Mouse (Mus musculus) G1E (cell line): ENCODE results near the gene Ms4a4a. TPM values are rescaled to one million over a fixed set of nuclear protein-coding genes. Genes with fewer than 3 reads are reported as not detected.

ENCODE experiments used
- ATAC-seq: 2 replicates; pipeline ENCODE4 v1.8.0; 2016; ENCODE audit warnings: mild to moderate bottlenecking; ENCODE audit not compliant: insufficient number of reproducible peaks, poor library complexity, low FRiP score, severe bottlenecking; ENCODE audit errors: extremely low read depth
- DNase-seq: peaks from one replicate; pipeline ENCODE4 v3.0.0; 2012; ENCODE audit warnings: low spot score
- H3K27me3 ChIP-seq: 2 replicates; pipeline ENCODE4 v1.6.1; 2012; ENCODE audit warnings: mild to moderate bottlenecking, low read length, inconsistent platforms; ENCODE audit not compliant: insufficient read depth
- H3K36me3 ChIP-seq: replicated peaks from 2 replicates; pipeline ENCODE3; 2012; ENCODE audit warnings: mild to moderate bottlenecking, inconsistent platforms
- H3K4me1 ChIP-seq: 2 replicates; pipeline ENCODE4 v1.6.1; 2012; ENCODE audit warnings: low read depth, low read length, inconsistent platforms, mixed read lengths; ENCODE audit not compliant: insufficient read depth
- H3K4me3 ChIP-seq: 2 replicates; pipeline ENCODE4 v1.5.1; 2012; ENCODE audit warnings: low read depth, mild to moderate bottlenecking, inconsistent platforms, low read length, moderate library complexity, mixed read lengths
- H3K9me3 ChIP-seq: replicated peaks from 2 replicates; pipeline ENCODE4 v1.6.1; 2012; ENCODE audit warnings: inconsistent platforms
- CTCF ChIP-seq: IDR thresholded peaks from 2 replicates; pipeline ENCODE4 v1.5.1; 2012; ENCODE audit warnings: low read depth, low read length, inconsistent platforms, mixed read lengths
- GATA1 ChIP-seq: IDR thresholded peaks from 2 replicates; pipeline ENCODE4 v1.6.1; 2012; ENCODE audit warnings: borderline replicate concordance, low read length, inconsistent platforms, mixed read lengths
- GATA2 ChIP-seq: IDR thresholded peaks from 2 replicates; pipeline ENCODE4 v1.6.1; 2012; ENCODE audit warnings: low read depth, low read length, inconsistent platforms, borderline replicate concordance
- POLR2AphosphoS5 ChIP-seq: IDR thresholded peaks from 2 replicates; pipeline ENCODE4 v1.6.1; 2012; ENCODE audit warnings: low read depth, low read length, inconsistent platforms; ENCODE audit not compliant: insufficient replicate concordance
- TAL1 ChIP-seq: conservative IDR thresholded peaks from 2 replicates; pipeline ENCODE4 v1.6.1; 2012; ENCODE audit warnings: low read depth, low read length, inconsistent platforms, mixed read lengths
- polyA plus RNA-seq: library from polyadenylated mRNA; stranded (reverse); fragments of >175 nt; gene quantifications from 2 replicates; pipeline ENCODE4 v1.2.3, GENCODE M21; 2012
- total RNA-seq, 2 experiments: library from RNA; stranded (forward) in 1 of 2; stranded (reverse) in 1 of 2; fragments of 200-1000 nt in 1 of 2; fragments of >200 nt in 1 of 2; fragmentation: Nextera tagmentation in 1 of 2; gene quantifications; 2 replicates each; pipeline ENCODE4 v1.2.3; 2014 to 2017

The Ms4a4a gene
- total RNA-seq (2014; fragmentation: Nextera tagmentation) (not detected in 2 replicates), total RNA-seq (2017) (not detected in 2 replicates), polyA plus RNA-seq (not detected in 2 replicates)

DNA sequence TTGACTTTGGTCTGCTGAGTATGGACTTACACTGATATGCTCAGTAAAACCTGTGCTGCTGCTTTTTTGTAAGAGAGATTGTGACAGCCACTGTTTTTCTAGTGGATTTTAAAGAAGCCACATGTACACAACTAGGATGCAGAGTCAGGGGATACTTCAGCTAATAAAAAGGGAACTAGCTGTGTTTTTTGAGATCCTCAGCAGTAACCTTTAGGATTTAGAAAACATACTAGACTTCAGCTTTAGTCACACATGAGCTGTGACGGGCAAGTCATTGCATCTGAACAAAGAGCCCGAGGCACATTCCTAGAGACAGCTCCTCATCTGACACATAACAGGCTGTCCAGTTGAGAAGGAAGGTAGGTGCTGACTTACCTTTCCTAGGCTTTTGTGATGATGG, at the start of gene Ms4a4a:
Ms4a4a (plus strand) TSS at position 251 of the 400 bp plus-strand sequence.
- ATAC-seq (no peak), DNase-seq (no peak)
- H3K4me3 ChIP-seq: no peak within 1 kb of the TSS
- H3K27me3 ChIP-seq: no peaks in the 10 kb centered on the region
- TF ChIP-seq GATA1 (no peak), TAL1 (no peak), CTCF (no peak), GATA2 (no peak), POLR2AphosphoS5 (no peak)
- no peaks in the 10 kb centered on the region for H3K36me3 ChIP-seq
- no peaks in the 10 kb centered on the region for H3K9me3 ChIP-seq
- no peaks in the 10 kb centered on the region for H3K4me1 ChIP-seq

DNA sequence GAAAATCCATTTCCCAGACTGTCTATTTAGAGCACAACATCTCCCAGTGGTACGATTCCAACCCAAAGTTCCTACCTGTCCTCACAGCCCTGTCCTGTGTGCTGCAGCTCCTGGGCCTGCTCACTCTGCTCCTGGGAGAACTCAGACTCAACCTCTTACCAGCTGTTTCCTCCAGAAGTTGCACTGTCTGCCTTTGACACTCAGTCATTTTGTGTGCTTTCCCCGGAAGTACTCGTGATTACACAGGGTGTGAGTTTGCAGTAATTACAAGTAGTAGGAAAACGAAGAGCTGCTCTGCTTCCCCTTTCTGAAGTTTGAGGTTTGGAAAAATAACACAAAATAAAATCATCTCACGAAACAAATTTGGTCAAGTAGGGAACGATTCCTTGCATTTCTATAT, 39.4 kb upstream of the Ms4a4a start, which contains the start of gene Ms4a7:
Ms4a7 (minus strand) TSS at position 215 of the 400 bp plus-strand sequence.
- ATAC-seq: no peak

DNA sequence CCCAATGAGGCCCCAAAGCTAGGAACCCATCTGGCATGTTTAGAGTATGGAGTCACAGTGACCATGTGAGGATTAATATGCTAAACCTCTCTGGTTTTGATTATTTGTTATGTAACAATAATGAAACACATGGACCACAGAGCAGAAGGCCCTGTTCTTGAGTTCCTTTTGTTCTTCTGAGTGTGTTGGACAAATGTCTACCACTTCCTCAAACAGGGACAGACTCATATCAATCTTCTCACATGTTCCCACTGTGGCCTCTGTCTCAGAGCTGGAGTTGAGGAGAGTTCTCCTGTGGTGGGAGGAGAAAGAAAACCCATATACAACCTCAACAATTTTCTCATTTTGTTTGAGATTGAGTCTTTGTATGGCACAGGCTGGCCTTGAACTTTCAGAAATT, 32.2 kb upstream of the Ms4a4a start:
- TF ChIP-seq GATA2: no peak
- TF ChIP-seq TAL1: no peak
- no peak for TF ChIP-seq CTCF
- TF ChIP-seq POLR2AphosphoS5: no peak
- TF ChIP-seq GATA1: no peak
- no peaks in the 10 kb centered on the region for H3K4me1 ChIP-seq
- no peaks in the 10 kb centered on the region for H3K27me3 ChIP-seq
- DNase-seq (no peak), ATAC-seq (no peak)
- H3K36me3 ChIP-seq: no peaks in the 10 kb centered on the region
- H3K4me3 ChIP-seq: no peak overlapping the region
- H3K9me3 ChIP-seq: no peaks in the 10 kb centered on the region

More for the DNA sequence above, 39.4 kb upstream of the Ms4a4a start, which contains the start of gene Ms4a7:
- no peaks in the 10 kb centered on the region for H3K36me3 ChIP-seq
- no peak for DNase-seq
- no peak within 1 kb of the TSS for H3K4me3 ChIP-seq
- H3K27me3 ChIP-seq: 0 out of 2 replicates have a peak, but pooled peaks cover 2% of the 10 kb centered on the region
- no peaks in the 10 kb centered on the region for H3K9me3 ChIP-seq
- TF ChIP-seq TAL1 (no peak), POLR2AphosphoS5 (no peak), GATA2 (no peak), GATA1 (no peak), CTCF (no peak)
- no peaks in the 10 kb centered on the region for H3K4me1 ChIP-seq

DNA sequence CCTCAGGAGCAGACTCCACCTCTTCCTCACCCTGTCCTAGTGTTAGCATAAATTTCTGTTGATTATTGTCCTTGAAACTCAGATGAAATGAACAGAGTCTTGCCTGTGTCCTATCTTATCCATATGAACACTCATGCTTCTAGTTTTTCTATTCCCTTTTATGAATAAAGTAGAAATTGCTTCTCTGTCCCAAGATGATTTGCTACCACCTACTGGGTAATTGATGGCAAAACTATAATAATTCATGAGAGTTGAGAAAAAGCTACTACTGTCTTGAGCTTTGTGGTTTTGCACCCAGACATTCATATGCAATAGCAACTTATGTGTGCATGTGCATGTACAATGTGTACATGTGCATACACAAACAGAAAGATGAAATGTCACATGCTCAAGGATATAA, 31.3 kb upstream of the Ms4a4a start:
- TF ChIP-seq CTCF (no peak), GATA1 (no peak), POLR2AphosphoS5 (no peak), GATA2 (no peak), TAL1 (no peak)
- H3K9me3 ChIP-seq: no peaks in the 10 kb centered on the region
- peaks cover 4% of the 10 kb centered on the region; the same call in 1 of the 2 replicates for H3K27me3 ChIP-seq
- H3K4me3 ChIP-seq: no peak overlapping the region
- H3K36me3 ChIP-seq: no peaks in the 10 kb centered on the region
- no peaks in the 10 kb centered on the region for H3K4me1 ChIP-seq
- DNase-seq (no peak), ATAC-seq (no peak)

DNA sequence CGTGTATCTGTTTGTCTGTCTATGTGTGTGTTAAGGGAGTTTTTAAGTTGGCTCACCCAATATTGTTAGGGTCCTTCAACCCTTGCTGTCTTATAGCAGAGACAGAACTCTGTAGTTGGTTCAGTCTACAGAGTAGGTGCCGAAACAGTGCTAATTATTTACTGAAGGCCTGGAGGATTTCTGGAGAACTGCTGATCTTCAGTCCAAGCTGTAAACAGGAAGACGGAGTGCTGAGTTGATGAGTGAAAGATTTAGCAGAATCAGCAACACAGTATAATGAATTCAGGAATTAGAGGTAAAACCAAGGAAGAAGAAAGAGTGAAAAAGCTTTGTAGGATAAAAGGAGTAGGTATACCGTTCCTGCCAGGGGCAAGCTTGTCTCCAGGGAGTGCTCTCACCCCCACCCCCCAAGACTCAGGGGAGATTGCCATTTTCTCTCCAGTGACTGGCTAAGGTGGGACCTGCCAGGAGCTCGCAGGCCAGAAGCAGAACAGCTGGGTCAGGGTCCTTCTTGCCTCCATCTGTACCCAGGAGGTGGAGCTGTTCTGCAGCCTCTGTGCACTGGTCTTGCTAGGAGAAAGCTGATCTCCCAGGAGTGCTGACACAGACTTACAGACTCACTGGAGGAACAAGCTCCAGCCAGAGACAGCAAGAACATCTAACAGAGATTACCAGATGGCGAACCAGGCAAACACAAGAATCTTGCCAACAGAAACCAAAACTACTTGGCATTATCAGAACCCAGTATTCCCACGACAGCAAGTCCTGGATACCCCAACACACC, 25.4 kb upstream of the Ms4a4a start:
- H3K4me3 ChIP-seq: no peak overlapping the region
- H3K9me3 ChIP-seq: no peaks in the 10 kb centered on the region
- DNase-seq: no peak
- TF ChIP-seq CTCF (no peak), POLR2AphosphoS5 (no peak), TAL1 (no peak), GATA1 (no peak), GATA2 (no peak)
- no peaks in the 10 kb centered on the region for H3K36me3 ChIP-seq
- H3K4me1 ChIP-seq: no peaks in the 10 kb centered on the region
- no peak for ATAC-seq
- peaks cover 4% of the 10 kb centered on the region; the same call in 1 of the 2 replicates for H3K27me3 ChIP-seq

DNA sequence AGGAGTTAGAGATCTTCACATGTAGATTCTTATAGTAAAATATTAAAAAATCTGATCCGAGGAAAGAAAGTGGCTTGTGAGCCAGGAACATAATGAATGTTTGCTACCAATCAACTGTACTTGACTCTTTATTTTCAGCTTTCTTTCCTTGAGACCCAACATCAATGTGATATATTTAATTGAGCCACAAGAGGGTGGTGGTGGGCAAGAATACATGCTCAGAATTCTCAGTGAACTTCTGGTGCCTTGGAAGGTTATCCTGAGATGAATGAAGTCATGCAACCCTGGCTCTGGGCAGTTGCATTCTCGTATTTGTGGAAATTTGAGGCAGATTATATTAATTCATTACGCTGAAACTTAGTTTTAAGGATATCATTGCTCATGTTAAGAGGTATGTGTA, 23.4 kb upstream of the Ms4a4a start:
- no peak for DNase-seq
- Histone ChIP-seq H3K36me3 (no peaks in the 10 kb centered on the region), H3K27me3 (peaks cover 4% of the 10 kb centered on the region; the same call in 1 of the 2 replicates), H3K4me1 (no peaks in the 10 kb centered on the region), H3K4me3 (no peak overlapping the region), H3K9me3 (no peaks in the 10 kb centered on the region)
- no peak for TF ChIP-seq POLR2AphosphoS5
- TF ChIP-seq TAL1: no peak
- TF ChIP-seq CTCF: no peak
- TF ChIP-seq GATA1: no peak
- no peak for TF ChIP-seq GATA2
- ATAC-seq: no peak
